In genomic region chr3:154565437-154565836, GRCm38 (mm10) we compare ENCODE assay signal across 24 mouse cellular contexts.
"Had no signal": no experiment of that assay in that cellular context is flagged by ENCODE, and none has a peak within 500 bp of the region (broad histone marks: within the 10 kb centered on the region; RNA-seq: fewer than 3 reads in every experiment).

No protein-coding gene starts in this region.

- H3K4me3 ChIP-seq: heart, embryonic 10.5 days; heart, embryonic 12.5 days; hindbrain, embryonic 13.5 days; hindbrain, embryonic 15.5 days; kidney, embryonic 15.5 days; limb, embryonic 13.5 days; limb, embryonic 15.5 days; liver, embryonic 12.5 days had no signal

- H3K9ac ChIP-seq: heart, embryonic 12.5 days; hindbrain, embryonic 13.5 days; hindbrain, embryonic 15.5 days; kidney, embryonic 15.5 days; limb, embryonic 13.5 days; limb, embryonic 15.5 days; liver, embryonic 12.5 days; liver, embryonic 14.5 days had no signal

- ATAC-seq: hindbrain, postnatal 0 days; intestine, embryonic 16.5 days; liver, embryonic 12.5 days had no signal

- H3K4me2 ChIP-seq: heart, embryonic 12.5 days; hindbrain, embryonic 13.5 days; hindbrain, embryonic 15.5 days; kidney, embryonic 15.5 days; limb, embryonic 13.5 days; limb, embryonic 15.5 days; liver, embryonic 12.5 days had no signal

- H3K27ac ChIP-seq: heart, embryonic 10.5 days; hindbrain, embryonic 13.5 days; hindbrain, embryonic 15.5 days; hindbrain, postnatal 0 days; kidney, embryonic 15.5 days; kidney, postnatal 0 days; limb, embryonic 13.5 days; limb, embryonic 15.5 days; liver, embryonic 12.5 days; liver, embryonic 14.5 days had no signal

- H3K9me3 ChIP-seq: heart, embryonic 10.5 days; heart, embryonic 12.5 days; hindbrain, embryonic 13.5 days; hindbrain, embryonic 15.5 days; kidney, embryonic 15.5 days; limb, embryonic 13.5 days; limb, embryonic 15.5 days; liver, embryonic 12.5 days had no signal

- DNase-seq: gastrocnemius, postnatal 14 days; gastrocnemius, postnatal 36 days; heart, adult 18-20 months; heart, postnatal 10 days; kidney, adult 11 months; kidney, adult 2 months; kidney, adult 9 months; kidney, postnatal 14 days; kidney, postnatal 36 days; layer of hippocampus, adult 9-11 months; layer of hippocampus, postnatal 36 days; left cerebral cortex, postnatal 4 days had no signal

- H3K27me3 ChIP-seq: hindbrain, embryonic 15.5 days had no signal

- H3K36me3 ChIP-seq: heart, embryonic 10.5 days; heart, embryonic 12.5 days; hindbrain, embryonic 13.5 days; hindbrain, embryonic 15.5 days; kidney, embryonic 15.5 days; limb, embryonic 13.5 days; limb, embryonic 15.5 days; liver, embryonic 12.5 days had no signal

- H3K4me1 ChIP-seq: heart, embryonic 10.5 days; kidney, embryonic 15.5 days; limb, embryonic 13.5 days; limb, embryonic 15.5 days; liver, embryonic 12.5 days had no signal
